Mouse (Mus musculus) Muller cell, postnatal 12 days (primary cell): Measurements from ENCODE around the gene Hydin.
"Not testable (repeated sequence)": the region's sequence is repeated elsewhere in the genome, so short reads cannot be mapped to it uniquely, and the experiment has no call there.

Source experiments
- DNase-seq: peaks from one replicate; pipeline ENCODE4 v3.0.0-alpha.2; 2015; ENCODE audit errors: inconsistent ontology term

Gene Hydin

DNA sequence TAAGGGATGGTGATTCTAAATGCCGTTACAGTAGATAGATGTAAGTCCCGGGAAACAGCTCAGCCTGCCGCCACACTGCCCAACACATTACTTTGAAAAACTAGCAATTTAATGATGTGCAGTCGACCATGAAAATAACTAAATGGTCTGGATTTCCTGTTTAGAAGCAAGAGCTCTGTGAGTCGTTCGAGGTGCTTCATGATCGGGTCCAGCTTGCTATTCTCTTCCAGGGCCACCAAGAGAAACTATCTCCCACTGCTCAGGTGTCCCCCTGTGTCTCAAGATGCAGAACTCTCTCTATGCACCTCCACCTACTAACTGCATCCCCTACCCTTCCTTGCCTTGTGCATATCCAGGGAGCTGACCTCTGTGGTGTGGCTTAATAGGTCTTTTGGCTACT is 66.6 kb downstream of the Hydin start:
- no peak for DNase-seq

- DNase-seq, result no peak
Measured at GRCm38 (mm10) chr8:110339447-110339846, 72.7 kb downstream of the Hydin start.

GRCm38 (mm10) chr8:110340090-110340703 is 73.4 kb downstream of the Hydin start:
- DNase-seq, result no peak

GRCm38 (mm10) chr8:110345697-110346394 is 79.1 kb downstream of the Hydin start:
- no peak for DNase-seq

DNA sequence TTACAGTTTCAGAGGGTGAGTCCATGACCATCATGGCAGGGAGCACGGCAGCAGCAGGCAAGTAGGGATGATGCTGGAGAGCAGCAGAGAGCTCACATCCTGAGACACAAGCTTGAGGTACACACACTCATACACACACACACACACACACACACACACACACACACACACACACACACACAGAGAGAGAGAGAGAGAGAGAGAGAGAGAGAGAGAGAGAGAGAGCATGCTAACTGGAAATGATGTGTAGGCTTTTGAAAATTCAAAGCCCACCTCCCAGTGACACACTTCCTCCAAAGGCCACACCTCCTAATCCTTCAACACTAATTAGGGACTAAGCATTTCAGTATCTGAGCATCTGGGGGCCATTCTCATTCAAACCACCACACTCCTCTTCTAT is 80.1 kb downstream of the Hydin start:
- DNase-seq, result no peak

DNA sequence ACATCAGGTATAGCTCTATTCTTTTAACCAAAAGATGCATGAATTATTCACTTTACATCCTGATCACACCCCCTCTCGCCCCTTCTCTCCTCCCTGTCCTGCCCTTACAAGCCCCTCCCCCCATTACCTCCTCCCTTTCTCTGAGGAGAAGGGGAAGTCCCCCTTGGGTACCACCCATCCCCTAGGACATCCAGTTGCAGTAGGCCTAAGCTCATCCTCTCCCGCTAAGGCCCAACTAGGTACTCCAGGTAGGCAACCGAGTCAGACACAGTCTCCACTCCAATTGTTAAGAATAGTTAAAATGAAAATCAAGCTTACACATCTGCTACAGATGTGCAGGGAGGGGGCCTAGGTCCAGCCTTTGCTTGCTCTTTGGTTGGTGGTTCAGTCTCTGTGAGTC is 83.9 kb downstream of the Hydin start:
- DNase-seq, result no peak

GRCm38 (mm10) chr8:110351909-110352308 is 85.1 kb downstream of the Hydin start:
- DNase-seq, result no peak

DNA sequence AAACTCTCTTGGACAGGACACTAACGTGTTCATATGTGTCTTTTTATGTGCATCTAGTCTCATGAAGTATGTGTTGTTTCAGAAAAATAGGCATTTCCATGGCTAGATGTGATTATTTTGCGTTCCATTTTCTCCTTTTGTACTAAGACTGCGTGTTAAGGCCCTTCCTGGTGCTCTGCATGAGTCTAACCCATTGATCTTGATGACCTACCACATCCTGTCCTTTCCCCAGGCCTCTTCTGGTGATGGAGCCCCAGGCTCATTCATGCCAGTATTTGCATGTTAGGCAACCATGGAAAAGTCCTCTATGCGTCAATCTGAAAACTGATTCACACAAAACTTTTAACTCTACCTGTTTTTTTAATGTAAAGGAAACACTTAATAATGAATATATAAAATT is 96.2 kb downstream of the Hydin start:
- DNase-seq, result no peak

DNA sequence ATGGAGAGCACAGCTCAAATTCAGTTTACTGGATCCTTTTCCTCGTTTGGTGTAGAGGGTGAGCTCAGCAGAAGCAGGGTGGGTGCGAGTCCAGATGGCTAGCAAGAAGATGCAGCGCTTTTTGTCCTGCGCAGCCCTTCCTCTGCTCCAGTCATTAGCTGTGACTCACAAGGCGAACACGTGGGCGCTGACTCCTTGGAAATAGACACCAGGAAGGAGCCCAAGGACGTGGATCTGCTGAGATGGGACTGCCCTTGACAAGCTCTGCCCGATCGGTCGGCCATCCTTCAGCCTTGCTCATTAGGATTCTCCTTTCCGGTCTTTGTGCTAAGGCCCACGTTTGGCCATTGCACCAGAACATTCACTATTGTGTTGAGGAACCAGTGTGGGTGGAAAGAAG is 106.1 kb downstream of the Hydin start:
- no peak for DNase-seq

GRCm38 (mm10) chr8:110373695-110374094 is 106.9 kb downstream of the Hydin start:
- DNase-seq, result no peak

DNA sequence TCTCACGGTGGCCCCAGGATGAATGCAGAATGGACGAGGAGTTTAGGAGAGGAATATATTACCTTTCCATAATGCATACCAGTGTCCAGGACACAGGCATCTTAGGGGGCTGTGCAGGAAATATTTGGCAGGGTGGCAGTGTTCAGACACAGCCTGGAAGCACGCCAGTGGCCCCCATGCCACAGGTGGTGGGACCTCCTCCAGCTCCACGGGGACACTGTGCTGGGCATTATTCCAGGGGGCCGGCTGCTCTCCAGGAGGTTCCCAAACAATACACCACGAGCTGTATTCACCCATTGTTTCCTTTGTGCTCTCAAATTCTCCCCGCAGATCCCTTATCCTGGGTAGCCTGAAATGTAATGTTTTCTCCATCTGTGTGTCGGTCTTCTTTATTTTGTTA is 116.0 kb downstream of the Hydin start:
- DNase-seq, result peak; percentile 8

DNA sequence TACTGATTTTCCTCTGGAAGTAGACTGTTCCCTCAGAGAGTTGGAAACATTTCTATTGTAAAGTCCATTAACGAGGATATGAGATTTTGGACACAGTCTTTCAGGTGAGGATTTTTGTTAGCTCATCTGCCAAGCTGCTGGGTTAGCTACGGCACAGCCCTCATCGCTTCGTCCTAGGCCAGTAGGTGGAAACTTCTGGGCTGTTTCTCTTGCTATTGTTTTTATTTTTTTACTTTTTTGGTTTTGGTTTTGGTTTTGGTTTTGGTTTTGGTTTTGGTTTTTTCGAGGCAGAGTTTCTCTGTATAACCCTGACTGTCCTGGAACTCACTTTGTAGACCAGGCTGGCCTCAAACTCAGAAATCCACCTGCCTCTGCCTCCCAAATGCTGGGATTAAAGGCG is 117.9 kb downstream of the Hydin start:
- not testable (repeated sequence) for DNase-seq

- no peak for DNase-seq
Measured at GRCm38 (mm10) chr8:110395656-110396055, 128.9 kb downstream of the Hydin start.

DNA sequence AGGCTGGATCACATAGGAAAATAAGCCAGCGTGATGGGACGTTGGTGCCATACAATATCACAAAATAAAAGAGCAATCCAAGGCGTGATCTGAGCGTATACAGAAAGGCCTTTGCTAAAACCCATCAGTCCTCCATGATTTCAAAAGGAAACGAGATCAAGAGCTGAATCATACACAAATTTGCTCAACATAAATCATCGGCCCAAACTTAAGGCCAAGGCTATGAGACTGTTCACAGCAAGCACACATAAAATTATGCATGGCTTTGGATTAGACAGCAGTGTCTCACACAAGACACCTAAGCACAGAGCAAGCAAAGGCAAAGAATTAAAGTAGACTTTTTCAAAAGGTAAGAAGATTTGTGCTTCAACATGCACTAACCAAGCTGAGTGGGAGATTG is 133.8 kb downstream of the Hydin start:
- no peak for DNase-seq

DNA sequence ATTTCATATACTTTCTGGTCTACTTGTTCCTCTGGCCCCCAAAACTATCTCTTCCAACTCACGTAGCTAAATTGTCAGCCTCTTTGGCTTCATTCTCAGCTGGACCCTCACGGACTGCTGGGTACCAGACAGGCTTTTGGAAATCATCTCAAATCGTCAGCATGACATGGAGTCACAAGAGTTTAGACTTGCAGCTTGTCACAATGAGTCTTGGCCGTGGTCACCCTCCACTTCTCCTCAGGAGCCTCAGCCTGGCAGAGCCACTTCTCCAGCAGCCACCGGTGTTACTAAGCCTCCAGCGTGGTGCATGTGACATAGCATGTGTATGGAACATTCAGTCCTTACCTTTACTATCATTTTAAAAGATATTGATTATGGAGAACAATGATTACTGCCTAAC is 135.5 kb downstream of the Hydin start:
- no peak for DNase-seq

DNA sequence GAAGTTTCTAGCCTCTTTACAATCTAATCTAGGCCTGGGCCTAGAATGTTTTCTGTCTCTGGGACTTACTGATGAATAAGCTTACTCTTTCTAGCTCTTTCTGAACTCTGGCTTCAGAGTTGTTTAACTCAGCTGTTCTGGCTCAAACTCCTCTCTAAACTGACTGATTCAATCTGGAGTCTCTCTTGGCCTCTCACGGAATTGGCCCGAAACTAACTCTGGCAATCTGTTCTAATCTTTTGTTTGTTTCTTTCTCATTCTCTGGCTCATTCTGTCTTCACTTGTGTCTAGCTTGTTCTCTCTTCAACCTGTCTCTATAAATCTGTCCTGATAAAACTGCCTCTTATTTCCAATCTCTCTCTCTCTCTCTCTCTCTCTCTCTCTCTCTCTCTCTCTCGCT is 137.7 kb downstream of the Hydin start:
- no peak for DNase-seq

GRCm38 (mm10) chr8:110415121-110415520 is 148.3 kb downstream of the Hydin start:
- DNase-seq, result no peak

- DNase-seq, result no peak
Measured at GRCm38 (mm10) chr8:110416931-110417330, 150.2 kb downstream of the Hydin start.

- no peak for DNase-seq
Measured at GRCm38 (mm10) chr8:110417801-110418200, 151.0 kb downstream of the Hydin start.

GRCm38 (mm10) chr8:110419711-110420110 is 152.9 kb downstream of the Hydin start:
- DNase-seq, result no peak

DNA sequence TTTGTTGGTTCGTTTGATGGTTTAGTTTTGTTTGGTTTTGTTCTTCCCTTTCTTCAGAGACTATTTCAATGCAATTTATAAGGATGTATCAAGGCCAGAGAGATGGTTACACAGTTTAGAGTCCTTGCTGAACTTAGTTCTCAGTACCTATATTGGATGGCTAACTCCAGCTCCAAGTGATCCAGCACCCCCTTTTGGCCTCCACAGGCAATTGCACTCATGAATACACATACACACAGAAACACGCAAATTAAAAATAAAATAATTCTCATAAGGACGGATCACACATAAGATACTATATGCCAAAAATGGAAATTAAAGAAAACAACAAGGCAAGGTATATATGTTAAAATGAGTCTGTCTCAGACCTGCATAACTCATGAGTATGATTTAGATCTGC is 153.4 kb downstream of the Hydin start:
- no peak for DNase-seq

DNA sequence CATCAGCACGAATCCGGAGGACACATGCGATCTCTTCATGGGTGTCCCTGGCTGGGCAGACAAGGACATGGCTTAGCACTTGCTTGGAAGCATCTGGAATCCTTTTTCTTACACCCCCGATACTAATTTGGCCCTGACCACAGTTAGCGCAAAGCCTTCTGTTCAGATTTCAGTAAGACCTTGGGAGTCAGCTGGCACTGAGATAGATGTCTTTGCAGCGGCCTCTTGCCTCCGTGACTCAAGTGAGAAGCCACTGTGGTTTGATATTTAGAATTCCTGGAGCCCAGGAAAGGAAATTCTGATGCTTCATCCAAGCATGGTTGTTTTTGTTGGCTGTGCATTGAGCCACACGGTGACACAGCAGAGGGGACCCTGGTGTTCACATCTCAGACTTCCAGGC is 157.4 kb downstream of the Hydin start:
- peak; percentile 28 for DNase-seq

DNA sequence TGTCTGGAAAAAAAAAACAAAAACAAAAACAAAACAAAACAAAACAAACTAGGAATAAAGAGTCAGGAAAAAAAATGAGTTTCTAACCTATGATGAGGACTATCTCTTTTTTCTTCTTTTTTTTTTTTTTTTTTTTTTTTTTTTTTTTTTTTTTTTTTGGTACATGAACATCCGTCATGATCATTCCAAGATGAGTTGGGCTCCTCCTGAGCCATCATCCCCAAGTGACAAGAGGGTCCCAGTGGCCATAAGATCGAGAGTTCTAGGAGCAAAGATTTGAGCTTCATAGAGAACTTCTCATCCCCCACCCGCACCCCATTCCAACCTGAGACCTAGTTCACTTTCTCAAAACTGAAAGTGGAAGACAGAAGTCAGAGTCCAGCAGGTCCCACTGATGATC is 164.6 kb downstream of the Hydin start:
- DNase-seq, result no peak

DNA sequence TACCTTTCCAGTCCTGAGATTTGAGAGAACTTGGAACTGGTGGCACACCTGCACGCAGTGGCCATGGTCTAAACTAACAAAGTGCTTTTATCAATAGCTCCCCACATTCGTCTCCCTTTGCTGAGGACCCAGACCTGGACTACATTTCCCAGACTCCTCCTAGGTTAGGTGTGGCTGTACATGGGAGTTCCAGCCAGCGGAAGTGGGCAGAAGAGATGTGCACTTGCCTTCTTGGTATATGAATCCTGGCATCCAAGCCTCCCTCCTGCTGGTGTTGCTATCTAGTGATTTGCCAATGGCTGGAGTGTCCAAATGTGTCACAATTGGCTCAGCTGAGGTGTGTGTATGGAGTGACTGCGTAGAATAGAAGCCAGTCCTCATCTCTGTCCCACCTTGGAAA is 173.8 kb downstream of the Hydin start:
- no peak for DNase-seq
